Mouse (Mus musculus) heart, embryonic 14.5 days (tissue): ENCODE results near the gene Erc2. TPM values are rescaled to one million over a fixed set of nuclear protein-coding genes. Genes with fewer than 3 reads are reported as not detected.

Experiments
- ATAC-seq: fragments of 200-750 bp; cut with Nextera tagmentation; 2 replicates; pipeline ENCODE4 v1.8.0; 2017; ENCODE audit warnings: low read depth, moderate TSS enrichment; ENCODE audit not compliant: insufficient number of reproducible peaks, insufficient read depth, low FRiP score
- H3K27ac ChIP-seq, 2 experiments: fragments of 200-500 bp in 1 of 2; fragments of 300-500 bp in 1 of 2; sonication (generic) in 1 of 2; replicated peaks in 1 of 2; 2 replicates each; pipeline ENCODE4 v1.5.1; 2012 to 2014; ENCODE audit warnings: low read depth in 2 of 2, low read length in 2 of 2, control low read depth in 1 of 2, mild to moderate bottlenecking in 1 of 2, mixed read lengths in 1 of 2; ENCODE audit not compliant: control insufficient read depth in 1 of 2, insufficient read depth in 1 of 2
- H3K27me3 ChIP-seq: fragments of 300-500 bp; sonication (generic); 2 replicates; pipeline ENCODE4 v1.6.1; 2014; ENCODE audit warnings: mild to moderate bottlenecking, low read length, control low read depth; ENCODE audit not compliant: control insufficient read depth, insufficient read depth
- H3K36me3 ChIP-seq: fragments of 300-500 bp; sonication (generic); 2 replicates; pipeline ENCODE4 v1.6.1; 2014; ENCODE audit warnings: mild to moderate bottlenecking, control low read depth, low read length, mixed read lengths; ENCODE audit not compliant: control insufficient read depth, insufficient read depth
- H3K4me1 ChIP-seq, 2 experiments: fragments of 200-500 bp in 1 of 2; fragments of 300-500 bp in 1 of 2; sonication (generic) in 1 of 2; 2 replicates each; pipeline ENCODE4 v1.6.1; 2012 to 2014; ENCODE audit warnings: low read length in 2 of 2, control low read depth in 1 of 2, mixed read lengths in 1 of 2; ENCODE audit not compliant: control insufficient read depth in 2 of 2, insufficient read depth in 2 of 2
- H3K4me2 ChIP-seq: fragments of 300-500 bp; sonication (generic); 2 replicates; pipeline ENCODE4 v1.6.1; 2014; ENCODE audit warnings: mild to moderate bottlenecking, low read length
- H3K4me3 ChIP-seq, 2 experiments: fragments of 200-500 bp in 1 of 2; fragments of 300-500 bp in 1 of 2; sonication (generic) in 1 of 2; 2 replicates each; pipeline ENCODE4 v1.5.1; 2012 to 2014; ENCODE audit warnings: low read length in 2 of 2, mild to moderate bottlenecking in 2 of 2, control low read depth in 1 of 2, low read depth in 1 of 2, moderate library complexity in 1 of 2; ENCODE audit not compliant: control insufficient read depth in 1 of 2, insufficient read depth in 1 of 2
- H3K9ac ChIP-seq: fragments of 300-500 bp; sonication (generic); 2 replicates; pipeline ENCODE4 v1.6.1; 2014; ENCODE audit warnings: mild to moderate bottlenecking, low read length
- H3K9me3 ChIP-seq: fragments of 300-500 bp; sonication (generic); 2 replicates; pipeline ENCODE4 v1.6.1; 2016; ENCODE audit warnings: low read length, control low read depth; ENCODE audit not compliant: control insufficient read depth
- WGBS: fragments of 180-500 bp; shearing (Covaris S2); extraction: QIAGEN DNeasy Blood & Tissue Kit; methylation state at CpG from one replicate; pipeline ENCODE4 v1.1.7; 2014; 5-methylcytosine and 5-hydroxymethylcytosine counted together
- polyA plus RNA-seq: library from polyadenylated mRNA; unstranded; fragments of >200 nt; fragmentation: Nextera tagmentation; extraction: Ambion mirVana; gene quantifications from 2 replicates; pipeline ENCODE4 v1.2.1, GENCODE M21; 2014

Erc2 gene
- polyA plus RNA-seq, 1 experiment from 2014 or later: 3.2 TPM

- no peak for ATAC-seq
- Histone ChIP-seq H3K27me3 (no peaks in the 10 kb centered on the region), H3K9me3 (no peaks in the 10 kb centered on the region), H3K4me1 (peaks cover 8 to 12% of the 10 kb centered on the region in 2 experiments), H3K4me3 (no peak overlapping the region), H3K36me3 (no peaks in the 10 kb centered on the region), H3K27ac (peak overlapping the region in 1 of 2 experiments; percentile 26; a peak in 1 of 4 replicates), H3K9ac (peak overlapping the region; percentile 21; the same call in 1 of the 2 replicates), H3K4me2 (peak overlapping the region; percentile 25)
- WGBS: 42% methylated on average over 15 of the region's 15 CpGs
Measured at GRCm38 (mm10) chr14:28164642-28165408, 542.6 kb downstream of the Erc2 start.

GRCm38 (mm10) chr14:28165621-28166211, 543.5 kb downstream of the Erc2 start:
- peaks cover 8 to 11% of the 10 kb centered on the region in 2 experiments for H3K4me1 ChIP-seq
- no peak for ATAC-seq
- 67% methylated on average over 5 of the region's 5 CpGs for WGBS
- H3K9ac ChIP-seq: no peak overlapping the region
- no peaks in the 10 kb centered on the region for H3K9me3 ChIP-seq
- no peak overlapping the region for H3K4me2 ChIP-seq
- H3K36me3 ChIP-seq: no peaks in the 10 kb centered on the region
- no peak overlapping the region for H3K27ac ChIP-seq
- no peaks in the 10 kb centered on the region for H3K27me3 ChIP-seq
- H3K4me3 ChIP-seq: no peak overlapping the region

- no peak for ATAC-seq
- WGBS: 71% methylated on average over 4 of the region's 4 CpGs
- no peaks in the 10 kb centered on the region for H3K27me3 ChIP-seq
Measured at GRCm38 (mm10) chr14:28170711-28171110, 548.5 kb downstream of the Erc2 start.

GRCm38 (mm10) chr14:28171364-28171763, 549.1 kb downstream of the Erc2 start:
- WGBS: 71% methylated on average over 2 of the region's 2 CpGs
- H3K36me3 ChIP-seq: no peaks in the 10 kb centered on the region
- ATAC-seq: no peak

More at GRCm38 (mm10) chr14:28170711-28171110, 548.5 kb downstream of the Erc2 start:
- Histone ChIP-seq H3K36me3 (no peaks in the 10 kb centered on the region), H3K4me1 (peaks cover 3 to 5% of the 10 kb centered on the region in 2 experiments; a peak in 2 of 4 replicates), H3K27ac (no peak overlapping the region), H3K9ac (no peak overlapping the region), H3K4me2 (no peak overlapping the region), H3K4me3 (no peak overlapping the region), H3K9me3 (no peaks in the 10 kb centered on the region)

GRCm38 (mm10) chr14:28173736-28174135, 551.5 kb downstream of the Erc2 start:
- Histone ChIP-seq H3K9me3 (no peaks in the 10 kb centered on the region), H3K36me3 (no peaks in the 10 kb centered on the region), H3K4me2 (no peak overlapping the region), H3K4me3 (no peak overlapping the region), H3K27me3 (no peaks in the 10 kb centered on the region), H3K9ac (no peak overlapping the region), H3K4me1 (peaks cover 3 to 4% of the 10 kb centered on the region in 2 experiments; a peak in 2 of 4 replicates), H3K27ac (no peak overlapping the region)
- WGBS: 56% methylated on average over 4 of the region's 4 CpGs
- ATAC-seq: no peak

More at GRCm38 (mm10) chr14:28171364-28171763, 549.1 kb downstream of the Erc2 start:
- no peaks in the 10 kb centered on the region for H3K27me3 ChIP-seq
- no peak overlapping the region for H3K27ac ChIP-seq
- no peak overlapping the region for H3K9ac ChIP-seq
- H3K9me3 ChIP-seq: no peaks in the 10 kb centered on the region
- peaks cover 3% of the 10 kb centered on the region in 2 experiments; a peak in 1 of 4 replicates for H3K4me1 ChIP-seq
- no peak overlapping the region for H3K4me3 ChIP-seq
- H3K4me2 ChIP-seq: no peak overlapping the region

GRCm38 (mm10) chr14:28181070-28181825, 559.0 kb downstream of the Erc2 start:
- whole genome bisulfite sequencing: 9% methylated on average over 4 of the region's 4 CpGs
- peak overlapping the region in 1 of 2 experiments; percentile 44; a peak in 1 of 4 replicates for H3K27ac ChIP-seq
- ATAC-seq: no peak

GRCm38 (mm10) chr14:28192711-28193364, 570.6 kb downstream of the Erc2 start:
- H3K27me3 ChIP-seq: no peaks in the 10 kb centered on the region
- no peak overlapping the region for H3K4me3 ChIP-seq
- no peak overlapping the region for H3K27ac ChIP-seq
- no peak overlapping the region for H3K4me2 ChIP-seq
- ATAC-seq: no peak
- no peaks in the 10 kb centered on the region for H3K36me3 ChIP-seq
- H3K9ac ChIP-seq: no peak overlapping the region
- no peaks in the 10 kb centered on the region for H3K9me3 ChIP-seq
- H3K4me1 ChIP-seq: no peaks in the 10 kb centered on the region
- WGBS: 74% methylated on average over 8 of the region's 8 CpGs

More at GRCm38 (mm10) chr14:28181070-28181825, 559.0 kb downstream of the Erc2 start:
- Histone ChIP-seq H3K36me3 (no peaks in the 10 kb centered on the region), H3K9ac (no peak overlapping the region), H3K4me3 (no peak overlapping the region), H3K9me3 (no peaks in the 10 kb centered on the region), H3K4me2 (no peak overlapping the region), H3K27me3 (no peaks in the 10 kb centered on the region), H3K4me1 (peaks cover 3 to 9% of the 10 kb centered on the region in 2 experiments; a peak in 2 of 4 replicates)
